Mouse (Mus musculus) layer of hippocampus, postnatal 10 days (tissue): ENCODE measurements around the gene Hoxa13. TPM values are rescaled to one million over a fixed set of nuclear protein-coding genes. Genes with fewer than 3 reads are reported as not detected.

Experiments used
- DNase-seq, 2 experiments: peaks; one replicate each; pipeline ENCODE4 v3.0.0; 2021; ENCODE audit warnings: low spot score in 2 of 2
- long read RNA-seq: library from polyadenylated mRNA; stranded (forward); transcript quantifications from one replicate; pipeline ENCODE4 v2.0.0, GENCODE M21; 2023
- total RNA-seq, 2 experiments: library from RNA; stranded (reverse); gene quantifications; 2 replicates each; pipeline ENCODE4 v1.2.3; 2021

Hoxa13 gene
- not detected for total RNA-seq
- long read RNA-seq, result 0 reads

GRCm38 (mm10) chr6:52260654-52261575 lies at the start of gene Hoxa13:
Gene Hoxa13 (minus strand): TSS chr6:52260880.
- no peak for DNase-seq

GRCm38 (mm10) chr6:52310366-52310765 lies 49.7 kb upstream of the Hoxa13 start:
- DNase-seq, result no peak

GRCm38 (mm10) chr6:52309766-52310165 lies 49.1 kb upstream of the Hoxa13 start:
- no peak for DNase-seq

- peak; percentile 70 to 78 for DNase-seq
Measured at GRCm38 (mm10) chr6:52305877-52306389, 45.3 kb upstream of the Hoxa13 start.

GRCm38 (mm10) chr6:52303426-52303825 lies 42.7 kb upstream of the Hoxa13 start:
- DNase-seq, result peak in 1 of 2 experiments; percentile 15

GRCm38 (mm10) chr6:52300806-52301205 lies 40.1 kb upstream of the Hoxa13 start:
- DNase-seq, result no peak

- DNase-seq, result no peak
Measured at GRCm38 (mm10) chr6:52298511-52298910, 37.8 kb upstream of the Hoxa13 start.

- DNase-seq, result no peak
Measured at GRCm38 (mm10) chr6:52294616-52295015, 33.9 kb upstream of the Hoxa13 start.

- no peak for DNase-seq
Measured at GRCm38 (mm10) chr6:52292328-52292727, 31.6 kb upstream of the Hoxa13 start.

- no peak for DNase-seq
Measured at GRCm38 (mm10) chr6:52291021-52291860, 30.6 kb upstream of the Hoxa13 start.

- DNase-seq, result no peak
Measured at GRCm38 (mm10) chr6:52290186-52290585, 29.5 kb upstream of the Hoxa13 start.

GRCm38 (mm10) chr6:52283896-52284295 lies 23.2 kb upstream of the Hoxa13 start:
- DNase-seq, result no peak

GRCm38 (mm10) chr6:52281084-52281483 lies 20.4 kb upstream of the Hoxa13 start:
- no peak for DNase-seq

GRCm38 (mm10) chr6:52276920-52277319 lies 16.2 kb upstream of the Hoxa13 start:
- DNase-seq, result no peak

GRCm38 (mm10) chr6:52276382-52276781 lies 15.7 kb upstream of the Hoxa13 start:
- DNase-seq, result no peak

GRCm38 (mm10) chr6:52275563-52276280 lies 15.0 kb upstream of the Hoxa13 start:
- DNase-seq, result no peak

GRCm38 (mm10) chr6:52274576-52274975 lies 13.9 kb upstream of the Hoxa13 start:
- no peak for DNase-seq

- DNase-seq, result no peak
Measured at GRCm38 (mm10) chr6:52273656-52274280, 13.1 kb upstream of the Hoxa13 start.

- DNase-seq, result no peak
Measured at GRCm38 (mm10) chr6:52272766-52273655, 12.3 kb upstream of the Hoxa13 start.
